Mouse (Mus musculus) bone marrow macrophage, adult 2 months (primary cell): Measurements from ENCODE around the gene Pde4d.

Experiments
- CTCF ChIP-seq: IDR thresholded peaks from 2 replicates; pipeline ENCODE4 v1.5.1; 2012; ENCODE audit warnings: low read depth, mild to moderate bottlenecking, low read length, moderate library complexity
- POLR2A ChIP-seq: IDR thresholded peaks from 2 replicates; pipeline ENCODE4 v1.6.1; 2012; ENCODE audit warnings: mild to moderate bottlenecking, low read depth, low read length, borderline replicate concordance

GRCm38 (mm10) chr13:108626166-108626565, 176.4 kb downstream of the Pde4d start:
- TF ChIP-seq POLR2A (no peak), CTCF (no peak)
